Mouse (Mus musculus) adrenal gland, adult 18-20 months (tissue): ENCODE measurements around the gene Arhgap6. TPM values are rescaled to one million over a fixed set of nuclear protein-coding genes. Genes with fewer than 3 reads are reported as not detected.

Experiments
- DNase-seq, 2 experiments: peaks; one replicate each; pipeline ENCODE4 v3.0.0; 2021 to 2022; ENCODE audit warnings: low spot score in 2 of 2
- long read RNA-seq, 2 experiments: library from polyadenylated mRNA; stranded (forward); transcript quantifications; one replicate each; pipeline ENCODE4 v2.0.0; 2021
- total RNA-seq, 2 experiments: library from RNA; stranded (reverse); gene quantifications; 1 replicate in 1 of 2; 2 replicates in 1 of 2; pipeline ENCODE4 v1.2.3; 2021

The Arhgap6 gene
- total RNA-seq: 1 to 10 TPM; 1.7 to 2.6 TPM
- long read RNA-seq, experiment 1: 0 reads
- long read RNA-seq, experiment 2, partial matches to known transcripts: 2 of 2 reads
- long read RNA-seq, experiment 2, other reads (novel, unspliced or antisense): 0 of 2 reads

DNA sequence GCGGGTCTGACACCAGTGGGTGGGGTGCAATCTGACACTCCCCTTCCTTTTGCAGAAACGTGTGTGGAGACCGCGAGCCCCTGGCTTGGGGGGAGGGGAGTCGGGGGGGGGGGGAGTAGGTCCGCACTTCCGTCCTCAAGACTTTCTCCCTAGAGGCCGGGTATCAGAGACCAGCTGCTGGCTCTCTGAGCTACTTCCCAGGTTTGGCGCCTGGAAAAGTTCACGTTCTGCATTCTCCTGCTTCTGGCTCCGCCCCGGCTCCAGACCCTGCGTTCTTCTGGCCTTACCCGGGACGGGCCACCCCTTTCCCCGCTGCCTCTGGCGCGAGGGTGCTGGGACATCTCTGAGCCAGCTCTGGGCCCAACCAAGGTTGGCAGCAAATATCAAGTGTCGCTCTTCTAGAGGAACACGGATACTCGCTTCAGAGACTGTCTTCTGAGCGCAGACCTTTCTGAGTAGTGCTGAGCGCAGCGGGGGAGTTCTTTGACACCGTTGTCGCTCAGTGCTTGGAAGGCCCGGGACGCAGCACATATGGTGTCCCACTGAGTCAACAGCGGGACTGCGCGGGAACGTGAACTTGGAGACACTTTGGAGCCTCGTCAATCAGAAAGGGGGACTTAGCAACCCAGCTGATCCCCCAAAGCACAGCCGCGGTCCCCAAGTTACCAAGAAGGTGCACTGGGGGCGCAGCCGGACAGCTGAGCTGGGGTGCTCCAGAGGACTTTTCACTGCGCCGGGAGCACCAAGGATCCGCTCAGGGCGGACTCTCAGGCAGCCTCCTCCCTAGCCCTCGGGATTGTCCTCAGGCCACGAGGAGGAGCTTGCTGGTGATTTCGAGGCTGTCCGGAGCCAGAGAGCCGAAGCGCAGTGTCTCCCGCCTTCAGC, at the start of gene Arhgap6:
Gene Arhgap6 (plus strand): TSS at position 126 of the 885 bp plus-strand sequence.
- peak; percentile 5 to 19 for DNase-seq

DNA sequence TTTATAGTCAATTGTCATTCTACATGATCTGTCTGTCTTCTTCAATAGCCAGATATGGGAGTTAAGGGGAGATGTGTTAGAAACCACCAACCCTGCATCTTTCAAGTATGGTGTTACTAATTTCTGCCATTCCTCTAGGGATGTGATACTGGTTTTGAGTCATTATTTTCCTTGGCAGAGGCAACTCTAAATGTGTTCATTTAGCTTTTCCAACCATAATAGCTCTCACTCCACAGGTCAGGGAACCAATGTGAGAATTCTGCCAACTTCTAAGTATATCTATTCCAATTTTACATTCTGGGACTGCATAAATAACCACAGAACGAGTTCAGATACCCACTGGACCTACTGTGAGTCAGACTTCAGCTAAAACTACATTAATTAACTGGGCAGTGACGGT, 47.9 kb upstream of the Arhgap6 start:
- no peak for DNase-seq

DNA sequence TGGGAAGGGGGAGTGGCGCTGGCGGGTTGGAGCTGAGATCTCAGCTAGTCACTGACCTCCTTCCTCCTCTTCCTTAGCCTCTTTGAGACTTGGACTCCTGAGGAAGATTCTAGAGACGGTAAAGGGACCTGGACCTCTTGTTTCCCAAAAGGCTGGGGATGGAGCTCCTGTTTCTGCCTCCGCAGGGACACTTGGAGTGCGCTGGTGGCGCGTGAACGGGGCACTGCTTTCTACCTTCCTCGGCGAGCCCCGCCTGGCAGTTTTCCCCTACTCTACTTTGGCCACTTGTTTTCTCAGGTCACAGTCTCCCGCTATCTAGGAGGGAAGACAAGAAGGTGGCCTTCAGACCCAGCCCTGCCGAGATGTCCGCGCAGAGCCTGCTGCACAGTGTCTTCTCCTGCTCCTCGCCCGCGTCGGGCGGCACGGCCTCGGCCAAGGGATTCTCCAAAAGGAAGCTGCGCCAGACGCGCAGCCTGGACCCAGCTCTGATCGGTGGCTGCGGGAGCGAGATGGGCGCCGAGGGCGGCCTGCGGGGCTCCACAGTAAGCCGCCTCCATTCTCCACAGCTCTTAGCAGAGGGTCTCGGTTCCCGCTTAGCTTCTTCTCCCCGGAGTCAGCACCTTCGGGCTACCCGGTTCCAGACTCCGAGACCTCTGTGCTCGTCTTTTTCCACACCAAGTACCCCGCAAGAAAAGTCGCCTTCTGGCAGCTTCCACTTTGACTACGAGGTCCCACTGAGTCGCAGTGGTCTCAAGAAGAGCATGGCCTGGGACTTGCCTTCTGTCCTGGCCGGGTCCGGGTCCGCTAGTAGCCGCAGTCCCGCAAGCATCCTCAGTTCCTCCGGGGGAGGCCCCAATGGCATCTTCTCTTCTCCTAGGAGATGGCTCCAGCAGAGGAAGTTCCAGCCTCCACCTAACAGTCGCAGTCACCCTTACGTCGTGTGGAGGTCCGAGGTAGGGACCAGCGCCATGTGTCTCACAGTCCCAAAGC, 1.3 kb downstream of the Arhgap6 start:
- DNase-seq: peak; percentile 3 to 15

DNA sequence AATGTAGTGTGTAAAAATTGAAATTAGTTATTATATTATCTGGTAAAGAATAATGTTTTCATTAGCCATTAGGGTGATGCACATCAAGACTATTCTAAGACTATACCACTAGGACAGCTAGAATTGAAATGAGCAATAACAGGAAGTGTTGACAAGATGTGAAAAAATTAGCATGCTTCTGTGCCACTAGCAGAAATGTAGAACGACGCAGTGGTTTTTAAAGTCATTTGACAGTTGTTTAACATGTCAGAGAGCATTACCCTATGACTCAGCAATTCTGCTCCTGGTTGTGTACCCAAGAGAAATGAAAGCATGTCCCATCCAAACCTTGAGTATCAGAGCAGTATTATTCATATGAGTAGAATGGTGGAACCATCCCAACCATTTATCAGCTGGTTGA, 9.8 kb downstream of the Arhgap6 start:
- DNase-seq: no peak

DNA sequence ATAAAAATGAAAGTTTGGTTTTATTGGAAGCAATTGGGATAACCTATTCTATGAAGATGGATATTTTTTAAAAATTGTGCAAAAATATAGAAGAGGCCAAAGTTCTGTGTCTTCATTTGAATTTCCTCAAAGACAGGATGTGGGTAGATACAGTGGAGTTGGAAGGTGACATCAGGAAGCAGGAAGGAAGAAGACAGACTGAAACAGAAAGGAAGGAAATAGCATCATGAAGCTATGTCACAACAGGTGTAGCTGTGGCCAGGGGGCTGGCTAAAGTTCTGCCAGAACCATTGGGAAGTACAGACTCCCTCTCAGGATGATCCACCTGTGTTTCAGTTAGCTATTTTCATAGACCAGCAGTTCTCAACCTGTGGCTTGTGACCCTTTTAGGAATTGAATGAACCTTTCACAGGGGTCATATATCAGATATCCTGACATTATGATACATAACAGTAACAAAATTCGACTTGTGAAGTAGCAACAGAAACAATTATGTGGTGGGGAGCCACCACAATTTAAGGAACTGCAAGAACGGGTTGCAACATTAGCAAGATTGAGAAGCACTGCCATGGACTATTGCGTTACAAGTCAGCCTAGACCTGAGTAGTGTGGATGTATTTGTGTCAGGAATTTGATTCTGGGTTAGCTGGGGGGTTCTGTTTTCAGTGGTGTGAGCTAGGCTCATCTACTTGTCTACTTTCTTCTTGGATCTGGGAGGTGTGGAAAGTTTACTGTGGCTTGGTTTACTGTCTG, 15.8 kb downstream of the Arhgap6 start:
- DNase-seq: no peak

DNA sequence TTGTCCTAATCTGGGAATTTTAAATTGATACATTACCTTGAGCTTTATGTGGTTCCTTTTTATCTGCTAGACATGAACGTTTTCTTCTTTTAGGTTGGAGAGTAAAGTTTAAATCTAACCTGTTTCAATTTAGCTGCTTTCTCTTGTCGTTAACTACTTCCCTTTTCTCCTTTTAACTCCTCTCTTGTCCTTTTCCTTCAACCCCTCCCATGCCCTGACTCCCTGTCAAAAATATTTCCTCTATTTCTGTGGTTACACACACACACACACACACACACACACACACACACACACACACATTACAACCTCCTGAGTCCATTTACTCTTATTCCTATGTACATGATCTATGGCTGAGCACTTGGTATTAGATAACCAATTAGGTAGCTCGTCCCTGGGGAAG, 24.0 kb downstream of the Arhgap6 start:
- DNase-seq: no peak

DNA sequence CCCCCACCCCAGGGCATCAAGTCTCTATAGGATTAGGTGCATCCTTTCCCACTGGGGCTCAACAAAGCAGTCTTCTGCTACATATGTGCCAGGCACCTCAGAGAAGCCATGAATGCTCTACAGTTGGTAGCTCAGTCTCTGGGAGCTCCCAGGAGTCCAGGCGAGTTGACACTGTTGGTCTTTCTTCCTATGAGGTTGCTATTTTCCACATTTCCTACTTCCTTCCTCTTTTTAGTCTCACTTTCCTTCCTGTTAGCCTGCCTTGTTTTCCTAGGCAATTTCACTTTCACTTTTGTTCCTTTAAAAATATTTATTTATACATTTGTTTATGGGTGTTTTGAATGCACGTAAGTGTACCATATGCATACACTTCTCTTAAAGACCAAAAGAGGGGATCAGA, 29.3 kb downstream of the Arhgap6 start:
- DNase-seq: no peak

DNA sequence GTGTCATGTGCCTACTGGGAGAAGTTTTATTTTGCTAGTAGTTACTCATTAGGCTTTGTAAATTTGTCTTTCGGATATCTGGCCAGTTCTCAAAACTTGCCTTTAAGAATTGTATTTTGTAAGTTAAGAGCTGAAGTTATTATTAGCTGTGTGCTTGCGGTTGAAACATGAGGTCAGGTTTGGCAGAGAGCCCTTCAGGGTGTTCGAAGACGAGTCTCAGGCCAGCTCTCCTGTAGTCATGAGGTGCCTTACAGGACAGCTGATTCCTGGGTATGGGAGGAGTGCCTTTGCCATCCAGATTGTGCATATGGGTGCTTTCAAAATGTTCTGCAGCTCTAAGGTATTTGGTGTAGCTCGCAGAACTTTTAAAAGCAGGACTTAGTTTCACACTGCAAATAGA, 37.4 kb downstream of the Arhgap6 start:
- no peak for DNase-seq

DNA sequence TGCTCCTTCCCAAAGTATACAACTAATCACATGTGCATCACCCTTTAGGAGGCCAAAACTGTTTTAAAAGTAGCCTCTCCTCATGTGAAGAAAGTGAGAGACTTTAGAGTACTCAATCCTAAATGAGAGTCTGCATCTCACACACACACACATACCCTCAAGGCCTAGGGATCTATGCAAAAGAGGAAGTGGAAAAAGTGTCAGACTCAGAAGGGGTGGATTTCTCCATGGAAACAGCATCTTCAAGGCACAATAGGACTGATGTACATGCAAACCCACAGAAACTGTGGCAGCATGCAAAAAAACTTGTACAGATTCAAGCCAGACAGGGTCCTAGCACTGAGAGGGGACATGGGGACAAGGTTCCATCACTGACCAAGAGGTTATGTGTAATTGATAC, 53.2 kb downstream of the Arhgap6 start:
- no peak for DNase-seq

DNA sequence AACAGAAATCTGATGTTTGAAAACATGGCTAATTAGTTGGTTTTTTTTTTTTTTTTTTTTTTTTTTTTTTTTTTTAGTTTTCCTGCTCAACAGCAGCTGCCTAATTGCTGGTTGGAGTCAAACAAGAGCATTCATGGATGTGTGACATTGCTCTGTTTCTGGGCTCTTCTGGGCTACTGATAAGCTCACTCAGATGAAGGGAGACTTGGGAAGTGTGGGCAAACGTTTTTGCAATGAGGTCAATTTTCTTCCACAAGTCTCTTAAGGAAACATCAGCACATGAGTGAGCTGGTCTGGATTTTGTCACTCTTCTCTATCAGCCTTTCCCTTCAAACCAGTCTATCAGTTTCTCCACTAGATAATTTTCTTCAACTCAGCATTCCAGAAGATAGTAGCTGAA, 79.8 kb downstream of the Arhgap6 start:
- no peak for DNase-seq

DNA sequence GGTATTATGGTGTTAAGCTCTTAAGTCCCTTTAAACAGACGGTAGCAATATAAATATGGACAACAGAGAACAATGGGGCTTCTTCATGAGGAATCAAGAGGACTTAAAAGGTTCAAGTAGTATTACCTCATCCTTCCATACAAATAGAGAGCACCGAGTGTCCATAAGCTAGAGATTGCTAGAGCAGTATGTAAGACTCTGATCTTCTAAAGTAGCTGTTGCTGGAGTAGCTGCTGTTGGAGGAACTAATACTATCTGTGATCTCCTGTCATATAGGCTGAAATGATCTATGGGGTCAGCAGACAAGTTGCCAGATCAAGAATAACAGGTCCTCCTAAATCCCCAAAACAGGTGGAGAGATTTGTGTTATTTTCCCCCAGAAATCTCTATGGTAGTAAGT, 108.7 kb downstream of the Arhgap6 start:
- DNase-seq: no peak

DNA sequence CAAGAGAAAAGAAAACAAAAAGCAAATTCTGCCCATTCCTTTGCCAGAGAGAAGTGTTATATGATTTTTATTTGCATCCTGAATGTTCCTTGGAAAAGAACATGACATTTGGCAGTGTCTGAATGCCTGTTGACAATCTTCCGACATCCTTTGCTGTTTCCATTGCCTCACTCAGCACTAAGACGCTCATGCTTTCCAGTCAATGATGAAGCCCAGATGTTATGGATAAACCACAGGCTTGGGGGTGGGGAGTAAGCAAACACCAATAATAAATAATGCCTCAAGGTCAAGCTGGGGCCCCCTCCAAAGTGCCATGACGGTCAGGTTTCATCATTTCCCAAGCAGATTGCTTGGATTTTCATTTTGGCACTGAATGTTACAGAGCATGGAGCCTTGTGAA, 109.2 kb downstream of the Arhgap6 start:
- DNase-seq: no peak

DNA sequence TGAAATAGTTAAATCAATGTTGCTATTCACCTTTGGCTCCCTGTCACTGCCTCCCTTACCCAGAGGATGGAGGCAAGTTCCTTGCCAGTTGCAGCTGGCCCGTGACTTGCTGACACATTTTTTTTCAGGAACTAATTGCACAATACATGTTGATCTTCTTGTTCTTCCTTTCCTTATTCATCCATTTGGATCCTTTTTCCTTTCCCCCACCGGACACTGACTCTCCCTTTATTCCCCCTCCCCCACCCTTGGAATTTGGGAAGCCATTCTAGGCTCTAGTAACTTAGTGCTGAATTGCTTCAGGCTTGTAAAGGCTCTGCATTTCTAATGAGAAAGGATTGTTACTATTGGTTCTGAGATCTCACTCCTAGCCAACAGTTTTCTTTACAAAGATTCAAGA, 112.7 kb downstream of the Arhgap6 start:
- no peak for DNase-seq

DNA sequence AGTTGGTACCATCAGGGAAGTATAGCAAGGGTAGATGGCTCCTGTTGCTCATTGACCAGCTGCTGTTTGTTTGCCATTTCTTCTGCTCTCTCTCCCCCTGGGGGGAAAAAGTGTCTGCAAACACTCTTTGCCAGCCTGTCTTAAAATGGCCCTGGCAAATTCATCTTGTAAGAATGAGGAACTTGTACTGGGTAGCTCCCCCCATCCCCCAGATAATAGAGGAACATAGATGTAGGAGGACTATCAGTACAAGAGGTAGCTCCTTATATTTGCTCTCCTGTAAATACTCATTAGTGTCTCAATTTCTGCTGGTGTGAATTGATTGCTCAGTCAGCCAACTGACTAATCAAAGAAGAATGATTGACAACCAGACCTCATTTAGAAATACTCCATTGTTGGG, 118.6 kb downstream of the Arhgap6 start:
- DNase-seq: no peak

DNA sequence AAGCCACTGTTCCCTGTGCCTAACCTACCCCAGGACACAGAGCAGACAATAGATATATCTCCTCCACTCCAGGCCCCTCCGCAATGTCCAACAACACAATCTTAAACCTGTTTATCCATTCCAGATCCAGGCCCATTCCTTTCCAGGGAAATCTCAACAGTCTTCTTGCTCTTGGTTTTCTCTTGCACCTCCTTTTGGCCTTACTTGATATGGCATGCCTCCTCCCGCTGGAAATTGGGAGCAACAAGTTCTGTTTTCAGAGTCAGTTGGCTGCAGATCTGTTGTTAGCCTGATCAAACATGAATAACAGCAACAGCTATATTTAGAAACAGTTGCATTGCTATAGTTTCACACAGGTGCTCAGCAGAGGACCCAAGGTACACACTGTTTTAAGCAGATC, 126.0 kb downstream of the Arhgap6 start:
- no peak for DNase-seq

DNA sequence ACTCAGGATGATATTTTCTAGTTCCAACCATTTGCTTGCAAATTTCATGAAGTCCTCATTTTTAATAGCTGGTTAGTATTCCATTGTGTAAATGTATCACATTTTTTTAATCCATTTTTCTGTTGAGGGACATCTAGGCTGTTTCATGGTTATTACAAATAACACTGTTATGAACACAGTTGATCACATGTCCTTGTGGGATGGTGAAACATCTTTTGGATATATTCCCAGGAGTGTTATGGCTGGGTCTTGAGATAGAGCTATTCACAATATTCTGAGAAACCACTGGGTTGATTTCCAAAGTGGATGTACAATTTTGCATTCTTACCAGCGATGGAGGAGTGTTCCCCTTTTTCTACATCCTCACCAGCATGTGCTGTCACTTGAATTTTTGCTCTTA, 137.5 kb downstream of the Arhgap6 start:
- DNase-seq: no peak

DNA sequence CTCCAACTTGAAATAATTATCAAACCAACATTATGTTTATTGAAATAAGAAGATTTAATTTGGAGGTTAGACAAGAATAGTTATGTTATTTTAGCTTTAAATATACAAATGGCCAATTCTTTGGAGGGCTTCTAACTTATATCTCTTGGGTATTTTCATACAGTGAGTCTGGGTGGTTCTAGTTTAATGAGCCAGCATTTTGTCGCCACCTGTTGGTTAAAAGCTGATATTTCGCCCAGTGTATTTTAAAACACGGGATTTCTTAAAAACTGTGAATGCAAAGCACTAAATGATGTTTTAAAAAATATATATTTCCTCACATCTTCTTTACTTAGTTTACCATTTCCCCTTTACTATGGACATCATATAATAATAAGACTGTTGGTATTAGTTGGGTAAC, 140.5 kb downstream of the Arhgap6 start:
- no peak for DNase-seq

DNA sequence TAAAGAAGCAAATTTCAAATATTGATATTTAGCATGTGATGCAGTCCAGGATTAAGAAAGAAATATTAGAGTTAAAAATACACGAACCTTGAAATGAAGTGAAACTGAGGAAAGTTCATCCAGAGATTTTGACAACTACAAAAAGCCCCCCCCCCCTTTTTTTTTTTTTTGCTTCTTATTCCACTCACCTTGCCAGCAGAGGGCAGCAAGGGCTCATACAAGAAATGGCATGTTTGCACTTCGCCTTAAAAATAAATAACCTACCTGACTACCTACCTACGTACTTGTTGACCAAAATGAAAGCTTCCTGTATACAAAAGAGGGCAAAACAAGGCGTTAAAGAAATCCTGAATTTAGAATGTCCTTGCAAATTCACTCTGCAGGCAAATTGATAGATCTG, 143.0 kb downstream of the Arhgap6 start:
- DNase-seq: peak; percentile 15 to 21

DNA sequence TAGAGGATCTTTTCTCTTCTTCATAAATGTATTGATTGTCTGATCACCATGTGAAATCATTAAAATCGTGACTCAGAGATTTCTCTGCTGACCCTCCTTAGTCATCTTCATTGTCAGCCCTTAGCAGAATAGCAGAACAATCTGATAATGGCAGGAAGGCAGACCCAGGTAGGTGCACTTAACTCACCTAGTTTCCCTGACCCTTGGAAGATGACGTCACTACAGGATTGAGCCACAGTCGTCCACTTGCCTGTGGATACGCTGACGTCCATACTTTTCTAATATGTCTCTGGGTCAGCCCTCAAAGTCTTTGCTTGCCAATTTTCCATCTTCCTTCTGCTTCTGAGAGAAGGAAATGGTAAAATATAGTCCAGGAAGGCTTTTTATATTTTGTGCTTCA, 146.8 kb downstream of the Arhgap6 start:
- no peak for DNase-seq

DNA sequence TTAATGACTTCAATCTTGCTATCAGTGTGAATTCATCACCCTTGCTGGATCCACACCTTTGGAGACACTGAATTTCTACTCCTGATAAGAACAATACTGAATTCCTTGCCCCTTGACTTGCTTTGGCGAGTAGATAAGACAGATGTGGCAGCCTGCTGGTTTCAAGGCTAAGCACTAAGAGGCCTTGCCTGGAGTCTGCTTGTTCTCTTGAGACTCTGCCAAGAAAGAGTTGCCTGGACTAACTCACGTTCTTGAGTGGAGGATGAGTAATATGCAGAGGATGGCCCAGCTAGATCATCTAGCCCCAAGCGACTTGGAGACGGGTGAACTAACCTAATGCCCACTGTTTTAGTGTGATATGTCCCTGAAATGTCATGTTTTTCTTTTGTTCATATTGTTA, 148.3 kb downstream of the Arhgap6 start:
- DNase-seq: no peak

DNA sequence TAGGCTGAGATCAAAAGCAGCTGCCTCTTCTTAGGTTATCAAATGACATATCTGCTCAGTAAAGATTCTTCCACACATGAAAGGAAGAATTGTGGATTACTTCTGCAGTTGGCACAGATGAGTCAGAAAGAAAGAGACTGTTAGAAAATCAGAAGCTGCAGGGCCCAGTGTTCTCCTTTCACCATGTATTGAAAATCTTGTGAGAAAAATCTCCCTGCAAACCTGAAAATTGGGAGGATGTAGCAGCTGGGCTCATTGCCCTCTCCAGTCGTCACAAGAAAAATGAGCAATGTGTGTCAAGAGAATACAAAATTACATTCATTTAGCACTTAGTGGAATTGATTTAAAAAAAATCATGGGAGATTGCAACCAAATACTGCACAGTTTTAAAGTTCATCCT, 180.5 kb downstream of the Arhgap6 start:
- DNase-seq: no peak
